Mouse (Mus musculus): ENCODE results near the gene Mlec. TPM values are rescaled to one million over a fixed set of nuclear protein-coding genes. Genes with fewer than 3 reads are reported as not detected.
"Not testable (repeated sequence)": the region's sequence is repeated elsewhere in the genome, so short reads cannot be mapped to it uniquely, and the experiment has no call there.

Mlec gene
- total RNA-seq, 2 experiments from 2014 or later = 87.8 to 89.8 TPM

DNA sequence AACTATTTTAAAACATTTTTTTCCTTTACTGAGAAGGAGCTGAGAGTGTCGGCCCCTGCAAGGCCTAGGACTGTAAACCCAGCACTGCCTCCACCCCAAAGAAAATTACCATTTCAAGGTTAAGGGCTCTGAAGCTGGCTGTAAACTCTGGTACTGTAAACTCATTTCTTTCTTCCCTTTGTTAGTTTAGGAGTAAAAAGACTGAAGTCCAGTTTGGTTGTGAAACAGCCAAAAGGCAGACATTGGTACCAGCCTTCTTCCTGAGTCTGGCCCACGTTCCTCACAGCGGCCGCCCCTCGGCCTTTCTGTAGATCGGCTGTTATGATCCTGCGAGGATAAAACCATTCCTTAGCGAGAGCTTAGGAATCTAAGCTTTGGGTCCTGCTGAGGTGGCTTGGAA is 43.5 kb downstream of the Mlec start:
- no peak for TF ChIP-seq CTCF (IDR thresholded peaks at IDR 0.05)
- no peak overlapping the region for H3K27ac ChIP-seq
- no peak overlapping the region for H3K4me3 ChIP-seq
- intact Hi-C loops (cut with DNase I) = no loop called here
- DNase-seq (ENCODE audit: extremely low spot score in 1 of 2, low spot score in 2 of 2) = no peak

DNA sequence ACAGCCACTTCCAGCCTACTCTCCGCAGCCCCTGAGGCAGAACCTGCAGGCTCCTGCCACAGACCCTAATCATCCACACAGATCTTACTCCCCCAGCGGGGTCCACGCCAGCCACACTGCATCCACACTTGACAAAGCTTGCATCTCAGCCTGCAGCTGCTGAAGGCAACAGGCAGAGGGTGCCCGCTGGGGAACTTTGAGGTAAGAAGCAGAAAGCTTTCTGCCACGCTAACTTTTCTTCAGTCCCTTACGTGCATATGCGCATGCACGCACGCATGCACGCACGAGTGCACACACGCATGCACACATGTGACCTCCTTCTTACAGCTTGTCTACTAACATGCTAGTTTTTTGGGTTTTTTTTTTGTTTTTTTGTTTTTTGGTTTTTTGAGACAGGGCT is 44.7 kb downstream of the Mlec start:
- no peak for DNase-seq (ENCODE audit: extremely low spot score in 1 of 2, low spot score in 2 of 2)
- H3K27ac ChIP-seq = no peak overlapping the region
- H3K4me3 ChIP-seq = no peak overlapping the region
- TF ChIP-seq CTCF (IDR thresholded peaks at IDR 0.05) = no peak
- intact Hi-C loops (cut with DNase I) = no loop called here

DNA sequence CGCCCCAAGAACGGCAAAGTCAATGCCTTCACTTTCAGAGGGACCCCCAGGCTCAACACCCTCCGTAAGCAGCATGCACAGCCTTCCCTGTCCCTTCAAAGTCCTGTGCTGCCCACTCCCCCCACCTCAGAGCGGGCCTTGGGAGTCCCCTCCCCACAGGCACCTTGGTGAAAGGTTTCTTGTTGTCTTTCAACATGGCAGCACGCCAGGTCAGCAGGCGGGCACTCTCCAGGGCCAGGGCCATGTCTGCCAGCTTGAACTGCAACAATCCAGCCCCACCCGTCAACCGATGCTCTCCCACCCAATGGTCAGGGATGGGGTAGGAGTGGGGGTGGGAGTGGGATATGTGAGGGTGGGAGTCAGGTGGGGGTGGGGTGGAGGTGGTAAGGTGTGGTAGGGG is 46.8 kb downstream of the Mlec start:
- no peak overlapping the region for H3K27ac ChIP-seq
- no peak for TF ChIP-seq CTCF (IDR thresholded peaks at IDR 0.05)
- intact Hi-C loops (cut with DNase I) = no loop called here
- peak in 1 of 2 experiments; percentile 9 for DNase-seq (ENCODE audit: extremely low spot score in 1 of 2, low spot score in 2 of 2)
- no peak overlapping the region for H3K4me3 ChIP-seq

DNA sequence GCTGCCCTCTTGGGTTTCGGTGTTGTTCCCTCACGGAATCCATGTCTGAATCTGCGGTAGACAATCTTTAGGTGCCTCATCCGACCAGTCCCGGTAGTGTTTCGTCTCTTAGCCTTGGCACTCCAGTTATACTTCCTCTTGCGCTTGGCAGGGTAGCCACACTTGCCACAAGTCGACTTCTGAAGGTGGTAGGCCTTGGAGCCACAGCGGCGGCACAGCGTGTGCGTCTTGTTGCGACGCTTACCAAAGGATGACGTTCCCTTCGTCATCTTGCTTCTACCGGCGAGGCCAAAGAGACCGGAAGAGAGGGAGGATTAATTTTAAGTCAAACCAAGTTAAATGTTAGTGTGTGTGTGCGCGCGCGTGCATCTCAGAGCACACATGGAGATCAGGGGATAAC is 54.7 kb downstream of the Mlec start:
- intact Hi-C loops (cut with DNase I); H3K27ac ChIP-seq; DNase-seq (ENCODE audit: extremely low spot score in 1 of 2, low spot score in 2 of 2); H3K4me3 ChIP-seq: not testable (repeated sequence)

DNA sequence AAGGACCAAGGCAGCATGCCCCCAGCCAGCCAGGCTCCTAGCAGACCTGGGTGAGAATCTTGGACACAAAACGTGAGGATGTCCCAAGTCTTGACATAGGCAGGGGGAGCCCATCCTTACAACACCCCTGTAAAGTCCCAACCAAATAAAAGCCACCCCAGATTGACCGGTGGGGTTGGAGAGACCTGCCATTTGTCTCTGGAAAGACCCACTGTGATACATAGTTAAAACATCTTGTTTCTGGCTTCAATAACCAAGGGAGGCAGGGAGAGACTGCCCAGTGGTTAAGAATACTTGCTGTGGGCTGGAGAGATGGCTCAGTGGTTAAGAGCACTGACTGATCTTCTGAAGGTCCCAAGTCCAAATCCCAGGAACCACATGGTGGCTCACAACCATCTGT is 55.7 kb downstream of the Mlec start:
- Histone ChIP-seq H3K4me3 (no peak overlapping the region), H3K27ac (no peak overlapping the region)
- intact Hi-C loops (cut with DNase I) = no loop called here
- no peak for DNase-seq (ENCODE audit: extremely low spot score in 1 of 2, low spot score in 2 of 2)
- TF ChIP-seq CTCF (IDR thresholded peaks at IDR 0.05) = no peak

DNA sequence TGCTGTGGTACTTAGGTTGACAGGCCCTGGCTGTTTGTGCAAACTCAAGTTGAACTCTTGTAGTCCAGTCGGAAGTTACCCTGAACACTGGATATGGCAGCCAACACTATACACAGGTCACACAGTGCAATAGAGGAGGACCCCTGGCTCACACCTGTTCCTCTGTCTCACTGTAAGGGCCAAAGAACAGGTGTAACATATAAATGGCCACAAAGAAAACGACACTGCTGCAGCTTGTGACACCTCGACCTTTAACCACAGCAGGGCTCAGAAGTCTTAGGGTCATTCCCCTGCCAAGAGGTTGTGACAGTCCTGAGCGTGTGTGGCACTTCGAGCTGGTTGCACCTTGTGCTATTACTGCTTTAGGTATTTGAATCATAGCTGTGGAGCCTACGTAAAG is 57.5 kb downstream of the Mlec start:
- Histone ChIP-seq H3K4me3 (no peak overlapping the region), H3K27ac (no peak overlapping the region; the same call in 1 of the 2 replicates)
- TF ChIP-seq CTCF (IDR thresholded peaks at IDR 0.05) = no peak
- intact Hi-C loops (cut with DNase I) = no loop called here
- no peak for DNase-seq (ENCODE audit: extremely low spot score in 1 of 2, low spot score in 2 of 2)

DNA sequence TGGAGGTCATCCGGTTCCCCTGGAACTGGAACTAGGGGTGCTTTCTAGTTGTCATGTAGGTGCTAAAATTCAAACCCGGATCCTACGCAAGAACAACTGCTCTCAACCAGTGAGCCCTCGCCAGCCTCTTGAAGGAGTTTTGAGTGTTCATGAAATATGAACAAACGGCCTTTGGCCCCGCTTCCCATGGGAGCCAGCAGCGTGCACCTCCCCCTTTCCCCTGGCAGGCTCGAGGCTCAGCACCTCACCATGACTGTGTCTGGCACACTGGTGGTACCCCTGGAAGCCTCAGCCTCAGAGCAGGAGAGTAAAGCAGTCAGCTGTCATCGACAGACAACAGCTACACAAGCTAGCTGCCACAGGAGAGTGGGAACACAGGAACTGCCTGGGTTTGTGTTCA is 58.0 kb downstream of the Mlec start:
- Histone ChIP-seq H3K4me3 (no peak overlapping the region), H3K27ac (no peak overlapping the region)
- intact Hi-C loops (cut with DNase I) = no loop called here
- TF ChIP-seq CTCF (IDR thresholded peaks at IDR 0.05) = no peak
- no peak for DNase-seq (ENCODE audit: extremely low spot score in 1 of 2, low spot score in 2 of 2)

DNA sequence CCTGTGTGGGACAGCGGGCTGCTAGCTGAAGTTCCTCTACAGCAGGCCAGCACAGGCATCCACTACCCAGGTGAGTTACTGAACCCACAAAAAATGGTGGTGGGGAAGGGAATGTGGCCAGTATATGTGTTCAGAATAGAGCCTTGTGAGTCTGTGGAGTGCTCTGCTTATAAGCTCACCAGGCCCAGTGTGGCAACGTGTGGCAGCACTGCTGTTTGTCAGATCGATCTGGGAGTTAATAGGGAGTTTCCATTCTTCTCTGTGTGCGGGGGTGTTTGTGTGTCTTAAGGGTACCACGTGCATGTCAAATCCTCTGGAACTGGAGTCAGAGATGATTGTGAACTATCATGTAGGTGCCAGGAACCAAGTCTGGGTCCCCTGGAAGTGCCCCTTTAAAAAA is 58.4 kb downstream of the Mlec start:
- no peak for DNase-seq (ENCODE audit: extremely low spot score in 1 of 2, low spot score in 2 of 2)
- H3K4me3 ChIP-seq = no peak overlapping the region
- H3K27ac ChIP-seq = no peak overlapping the region
- intact Hi-C loops (cut with DNase I) = no loop called here
- TF ChIP-seq CTCF (IDR thresholded peaks at IDR 0.05) = no peak

DNA sequence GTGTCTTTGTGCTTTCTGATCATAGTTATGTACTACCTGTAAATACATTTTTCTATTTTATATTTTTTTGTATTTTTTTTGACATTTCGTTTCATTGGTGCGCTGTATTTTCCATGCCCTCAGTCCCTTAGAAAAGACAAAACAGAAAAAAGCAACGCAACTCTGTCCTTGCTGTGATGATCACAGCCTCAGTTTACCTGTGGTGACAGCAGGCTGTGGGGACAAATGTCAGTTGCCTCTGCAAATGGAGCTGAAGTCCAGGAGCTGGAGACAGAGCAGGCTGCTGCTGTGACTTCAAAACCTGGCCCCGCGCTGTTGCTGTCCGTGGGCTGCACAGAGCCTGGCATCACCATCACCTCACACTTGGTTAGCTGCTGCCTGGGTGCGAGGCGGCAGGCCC is 59.8 kb downstream of the Mlec start, which contains the start of gene Gm10401:
TSS of gene Gm10401 (minus strand) at position 101 of the 400 bp plus-strand sequence.
- H3K27ac ChIP-seq = no peak within 1 kb of the TSS
- intact Hi-C loops (cut with DNase I) = no loop called here
- no peak within 1 kb of the TSS for H3K4me3 ChIP-seq
- no peak for TF ChIP-seq CTCF (IDR thresholded peaks at IDR 0.05)
- DNase-seq (ENCODE audit: extremely low spot score in 1 of 2, low spot score in 2 of 2) = no peak

Other genes starting within 250 kb of the Mlec start
- under 1 TPM in 1 of 2 experiments, not detected in 1; 0.81 TPM for gene Oasl1, start 234.9 kb downstream of the Mlec start, total RNA-seq (2021)
- gene 2210016L21Rik, start 216.0 kb downstream of the Mlec start, total RNA-seq (2021) = 100 to 1,000 TPM; 214 to 229 TPM
- gene Hnf1a, start 187.1 kb downstream of the Mlec start, total RNA-seq (2021) = not detected
- 10 to 100 TPM; 85.2 to 87.0 TPM for gene Sppl3, start 147.0 kb downstream of the Mlec start, total RNA-seq (2021)
- not detected for gene Gm10401, start 59.9 kb downstream of the Mlec start, total RNA-seq (2021)
- 1 to 10 TPM; 6.5 to 7.2 TPM for gene Acads, start 38.8 kb downstream of the Mlec start, total RNA-seq (2021)
- gene Unc119b, start 23.2 kb downstream of the Mlec start, total RNA-seq (2021) = 10 to 100 TPM; 25.2 to 31.0 TPM
- 100 to 1,000 TPM; 319 to 335 TPM for gene Cabp1, start 36.2 kb upstream of the Mlec start, total RNA-seq (2021)
- gene Pop5, start 77.7 kb upstream of the Mlec start, total RNA-seq (2021) = 100 to 1,000 TPM; 116 to 117 TPM
- gene Rnf10, start 114.7 kb upstream of the Mlec start, total RNA-seq (2021) = 100 to 1,000 TPM; 253 to 265 TPM
- gene Coq5, start 121.5 kb upstream of the Mlec start, total RNA-seq (2021) = 10 to 100 TPM; 39.9 to 41.9 TPM
- 100 to 1,000 TPM; 608 to 642 TPM for gene Dynll1, start 142.8 kb upstream of the Mlec start, total RNA-seq (2021)
- 10 to 100 TPM; 68.0 to 74.5 TPM for gene Srsf9, start 169.0 kb upstream of the Mlec start, total RNA-seq (2021)
- 10 to 100 TPM; 20.6 to 20.9 TPM for gene Gatc, start 183.0 kb upstream of the Mlec start, total RNA-seq (2021)
- gene Triap1, start 183.0 kb upstream of the Mlec start, total RNA-seq (2021) = 10 to 100 TPM; 21.4 to 24.5 TPM
- 100 to 1,000 TPM; 701 to 719 TPM for gene Cox6a1, start 190.8 kb upstream of the Mlec start, total RNA-seq (2021)

Data from left cerebral cortex, adult 2 months (tissue).